Mouse (Mus musculus) kidney, embryonic 14.5 days (tissue): Measurements from ENCODE around the gene Ranbp3l. TPM values are rescaled to one million over a fixed set of nuclear protein-coding genes. Genes with fewer than 3 reads are reported as not detected.

Experiments
- ATAC-seq: fragments of 200-750 bp; cut with Nextera tagmentation; 2 replicates; pipeline ENCODE4 v1.8.0; 2017; ENCODE audit warnings: moderate number of reproducible peaks, mild to moderate bottlenecking, moderate TSS enrichment, moderate library complexity; ENCODE audit not compliant: low FRiP score, low TSS enrichment
- H3K27ac ChIP-seq: fragments of 300-500 bp; sonication (generic); 2 replicates; pipeline ENCODE4 v1.5.1; 2014; ENCODE audit warnings: low read depth, mild to moderate bottlenecking, low read length, moderate library complexity, mixed read lengths
- H3K27me3 ChIP-seq: fragments of 300-500 bp; sonication (generic); 2 replicates; pipeline ENCODE4 v1.6.1; 2014; ENCODE audit warnings: mild to moderate bottlenecking, low read length; ENCODE audit not compliant: control insufficient read depth, insufficient read depth
- H3K36me3 ChIP-seq: fragments of 300-500 bp; sonication (generic); 2 replicates; pipeline ENCODE4 v1.6.1; 2014; ENCODE audit warnings: low read length, mixed read lengths; ENCODE audit not compliant: control insufficient read depth, insufficient read depth
- H3K4me1 ChIP-seq: fragments of 300-500 bp; sonication (generic); 2 replicates; pipeline ENCODE4 v1.6.1; 2014; ENCODE audit warnings: low read length, mixed read lengths; ENCODE audit not compliant: control insufficient read depth, insufficient read depth
- H3K4me2 ChIP-seq: fragments of 300-500 bp; sonication (generic); replicated peaks from 2 replicates; pipeline ENCODE4 v1.6.1; 2014; ENCODE audit warnings: low read depth, mild to moderate bottlenecking, low read length
- H3K4me3 ChIP-seq: fragments of 300-500 bp; sonication (generic); 2 replicates; pipeline ENCODE4 v1.5.1; 2014; ENCODE audit warnings: mild to moderate bottlenecking, low read length
- H3K9ac ChIP-seq: fragments of 300-500 bp; sonication (generic); 2 replicates; pipeline ENCODE4 v1.6.1; 2014; ENCODE audit warnings: low read depth, mild to moderate bottlenecking, low read length, moderate library complexity
- H3K9me3 ChIP-seq: fragments of 300-500 bp; sonication (generic); 2 replicates; pipeline ENCODE4 v1.6.1; 2016; ENCODE audit warnings: low read length; ENCODE audit not compliant: control insufficient read depth
- WGBS: fragments of 180-500 bp; shearing (Covaris S2); extraction: QIAGEN DNeasy Blood & Tissue Kit; methylation state at CpG from one replicate; pipeline ENCODE4 v1.1.7; 2014; 5-methylcytosine and 5-hydroxymethylcytosine counted together
- polyA plus RNA-seq: library from polyadenylated mRNA; unstranded; fragments of >200 nt; fragmentation: Nextera tagmentation; extraction: Ambion mirVana; gene quantifications from 2 replicates; pipeline ENCODE4 v1.2.1, GENCODE M21; 2014

Ranbp3l gene
- polyA plus RNA-seq, 1 experiment from 2014 or later, result 1.2 TPM

- Histone ChIP-seq H3K36me3 (no peaks in the 10 kb centered on the region), H3K4me1 (no peaks in the 10 kb centered on the region), H3K9me3 (no peaks in the 10 kb centered on the region), H3K27me3 (no peaks in the 10 kb centered on the region), H3K4me2 (no peak overlapping the region), H3K27ac (no peak overlapping the region), H3K4me3 (no peak overlapping the region), H3K9ac (no peak overlapping the region)
- 80% methylated on average over 7 of the region's 7 CpGs for WGBS
- ATAC-seq, result no peak
These were observed 93.6 kb downstream of the Ranbp3l start for GRCm38 (mm10) chr15:9061150-9061882.

- Histone ChIP-seq H3K4me1 (peaks cover 16% of the 10 kb centered on the region; the same call in 1 of the 2 replicates), H3K36me3 (no peaks in the 10 kb centered on the region), H3K4me2 (no peak overlapping the region), H3K9me3 (no peaks in the 10 kb centered on the region), H3K9ac (no peak overlapping the region), H3K4me3 (no peak overlapping the region), H3K27ac (no peak overlapping the region), H3K27me3 (no peaks in the 10 kb centered on the region)
- ATAC-seq, result no peak
- WGBS, result 86% methylated on average over 4 of the region's 4 CpGs
These were observed 101.1 kb downstream of the Ranbp3l start for GRCm38 (mm10) chr15:9068881-9069280.

- peak overlapping the region; percentile 56 for H3K9ac ChIP-seq
- peaks cover 26% of the 10 kb centered on the region; the same call in 1 of the 2 replicates for H3K4me1 ChIP-seq
- peak overlapping the region; percentile 72 for H3K27ac ChIP-seq
- H3K9me3 ChIP-seq, result no peaks in the 10 kb centered on the region
- H3K36me3 ChIP-seq, result no peaks in the 10 kb centered on the region
- ATAC-seq, result peak; percentile 9; the same call in 1 of the 2 replicates
- peak overlapping the region; percentile 90 for H3K4me3 ChIP-seq
- H3K27me3 ChIP-seq, result no peaks in the 10 kb centered on the region
- peak overlapping the region; percentile 79 for H3K4me2 ChIP-seq
- 2% methylated on average over 3 of the region's 3 CpGs for WGBS
These were observed 102.6 kb downstream of the Ranbp3l start for GRCm38 (mm10) chr15:9070353-9070752.

GRCm38 (mm10) chr15:9070912-9071555, 103.3 kb downstream of the Ranbp3l start, which contains the start of gene Nadk2:
Nadk2 (plus strand) TSS chr15:9071260.
- Histone ChIP-seq H3K36me3 (no peaks in the 10 kb centered on the region), H3K4me2 (peak within 1 kb of the TSS; percentile 79), H3K4me3 (peak within 1 kb of the TSS; percentile 90), H3K27ac (peak within 1 kb of the TSS; percentile 90), H3K9me3 (no peaks in the 10 kb centered on the region), H3K27me3 (no peaks in the 10 kb centered on the region), H3K4me1 (peaks cover 30% of the 10 kb centered on the region; the same call in 1 of the 2 replicates), H3K9ac (peak within 1 kb of the TSS; percentile 93)
- 1% methylated on average over 29 of the region's 54 CpGs for WGBS
- ATAC-seq, result peak; percentile 99

- H3K36me3 ChIP-seq, result no peaks in the 10 kb centered on the region
- ATAC-seq, result peak; percentile 40
- peak overlapping the region; percentile 72 for H3K4me2 ChIP-seq
- H3K9ac ChIP-seq, result peak overlapping the region; percentile 93
- H3K27me3 ChIP-seq, result no peaks in the 10 kb centered on the region
- WGBS, result 0% methylated on average over 63 of the region's 66 CpGs
- H3K9me3 ChIP-seq, result no peaks in the 10 kb centered on the region
- peak overlapping the region; percentile 90 for H3K4me3 ChIP-seq
- peaks cover 30% of the 10 kb centered on the region; the same call in 1 of the 2 replicates for H3K4me1 ChIP-seq
- peak overlapping the region; percentile 90 for H3K27ac ChIP-seq
These were observed 104.1 kb downstream of the Ranbp3l start for GRCm38 (mm10) chr15:9071556-9072544.

- Histone ChIP-seq H3K9ac (peak overlapping the region; percentile 93; the same call in 1 of the 2 replicates), H3K36me3 (no peaks in the 10 kb centered on the region), H3K27me3 (no peaks in the 10 kb centered on the region), H3K4me1 (peaks cover 30% of the 10 kb centered on the region; the same call in 1 of the 2 replicates), H3K27ac (no peak overlapping the region), H3K4me3 (peak overlapping the region; percentile 90), H3K4me2 (peak overlapping the region; percentile 72), H3K9me3 (no peaks in the 10 kb centered on the region)
- 45% methylated on average over 5 of the region's 5 CpGs for WGBS
- no peak for ATAC-seq
These were observed 104.9 kb downstream of the Ranbp3l start for GRCm38 (mm10) chr15:9072630-9073029.

- H3K9me3 ChIP-seq, result no peaks in the 10 kb centered on the region
- no peak overlapping the region for H3K27ac ChIP-seq
- H3K9ac ChIP-seq, result no peak overlapping the region
- H3K4me1 ChIP-seq, result peaks cover 30% of the 10 kb centered on the region; the same call in 1 of the 2 replicates
- H3K4me3 ChIP-seq, result peak overlapping the region; percentile 90; the same call in 1 of the 2 replicates
- H3K36me3 ChIP-seq, result no peaks in the 10 kb centered on the region
- ATAC-seq, result no peak
- H3K4me2 ChIP-seq, result peak overlapping the region; percentile 72
- WGBS, result 52% methylated on average over 12 of the region's 12 CpGs
- no peaks in the 10 kb centered on the region for H3K27me3 ChIP-seq
These were observed 105.4 kb downstream of the Ranbp3l start for GRCm38 (mm10) chr15:9073067-9073608.

GRCm38 (mm10) chr15:9073684-9074083, 105.9 kb downstream of the Ranbp3l start:
- no peak overlapping the region for H3K9ac ChIP-seq
- no peak overlapping the region; the same call in 1 of the 2 replicates for H3K27ac ChIP-seq
- WGBS, result 73% methylated on average over 5 of the region's 5 CpGs
- H3K36me3 ChIP-seq, result no peaks in the 10 kb centered on the region
- H3K4me2 ChIP-seq, result no peak overlapping the region
- no peaks in the 10 kb centered on the region for H3K27me3 ChIP-seq
- no peak for ATAC-seq
- peaks cover 31% of the 10 kb centered on the region; the same call in 1 of the 2 replicates for H3K4me1 ChIP-seq
- H3K9me3 ChIP-seq, result no peaks in the 10 kb centered on the region
- no peak overlapping the region for H3K4me3 ChIP-seq
